Mouse (Mus musculus): Measurements from ENCODE around the gene E030018B13Rik. TPM values are rescaled to one million over a fixed set of nuclear protein-coding genes. Genes with fewer than 3 reads are reported as not detected.
A peak's percentile ranks its signal among the peaks of the same experiment; 100 is the strongest.

E030018B13Rik gene
- polyA plus RNA-seq, 1 experiment = not detected

GRCm38 (mm10) chr7:63937236-63938065 lies 20.8 kb downstream of the E030018B13Rik start:
- peak; percentile 89 for DNase-seq (ENCODE audit: low spot score)

DNA sequence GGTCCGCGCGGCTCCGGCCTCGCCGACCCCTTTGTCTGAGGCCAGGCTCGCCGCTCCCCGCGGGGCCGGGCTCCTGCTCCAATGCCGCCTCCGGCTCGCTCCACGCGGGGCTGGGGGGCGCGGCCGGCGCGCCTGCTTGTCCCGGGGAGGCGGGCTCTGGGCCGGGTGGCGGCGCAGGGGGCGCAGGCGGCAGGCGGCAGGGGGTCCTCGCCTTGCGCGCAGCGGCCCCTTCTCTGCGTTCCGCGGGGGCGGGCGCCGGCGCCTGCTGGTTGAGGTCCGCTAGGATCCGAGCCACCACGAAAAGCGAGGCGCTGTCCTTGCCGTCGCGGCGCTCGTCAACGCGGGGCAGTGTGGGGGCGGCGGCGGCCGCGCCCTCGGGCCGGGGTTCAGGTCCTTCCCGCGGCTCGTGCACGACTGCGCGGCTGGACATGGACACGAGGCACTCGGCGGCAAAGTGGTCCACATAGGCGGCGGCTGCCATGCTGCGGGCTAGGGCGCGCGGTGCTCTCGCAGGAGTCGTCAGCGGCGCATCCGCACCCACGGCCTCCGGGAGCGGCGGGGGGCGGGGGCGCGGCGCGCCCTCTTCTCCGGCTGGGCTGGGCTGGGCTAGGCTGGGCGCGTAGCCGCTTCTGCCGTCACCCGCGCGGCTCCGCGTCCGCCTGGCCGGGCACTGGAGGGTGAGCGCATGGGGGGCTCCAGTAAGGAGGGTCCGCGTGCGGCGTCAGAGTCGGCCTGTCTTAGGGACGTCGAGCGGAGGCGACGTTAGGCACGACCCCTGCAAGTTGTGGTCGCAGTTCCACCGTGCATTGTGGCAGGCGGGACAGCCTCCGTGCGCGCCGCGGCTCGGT lies 21.6 kb downstream of the E030018B13Rik start:
- DNase-seq (ENCODE audit: low spot score) = no peak

DNA sequence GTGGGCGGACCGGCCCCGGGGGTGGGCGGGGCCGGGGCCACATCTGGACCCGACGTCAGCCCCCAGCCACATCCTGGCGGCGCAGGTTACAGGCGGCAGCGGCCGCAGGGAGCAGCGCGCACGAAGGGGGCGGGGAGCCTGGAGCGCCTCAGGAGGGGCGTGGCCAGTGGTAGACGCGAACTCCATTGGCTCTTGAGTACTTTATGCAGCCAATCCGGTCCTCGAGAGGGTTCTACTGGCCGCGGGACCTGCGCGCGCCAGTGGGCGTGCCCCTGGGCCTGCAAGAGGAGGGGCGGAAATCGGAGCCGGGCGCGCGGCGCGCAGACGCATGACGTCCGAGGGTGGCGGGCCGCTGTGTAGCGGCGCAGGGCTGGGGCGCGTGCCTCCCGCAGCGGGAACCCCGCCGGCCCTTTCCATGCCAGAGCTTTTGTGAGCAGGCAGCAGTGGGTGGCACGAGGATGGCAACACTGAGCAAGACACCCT lies 22.3 kb downstream of the E030018B13Rik start, which contains the start of gene Klf13:
Gene Klf13 (minus strand): TSS at position 2 of the 483 bp plus-strand sequence.
- DNase-seq (ENCODE audit: low spot score) = peak; percentile 93

DNA sequence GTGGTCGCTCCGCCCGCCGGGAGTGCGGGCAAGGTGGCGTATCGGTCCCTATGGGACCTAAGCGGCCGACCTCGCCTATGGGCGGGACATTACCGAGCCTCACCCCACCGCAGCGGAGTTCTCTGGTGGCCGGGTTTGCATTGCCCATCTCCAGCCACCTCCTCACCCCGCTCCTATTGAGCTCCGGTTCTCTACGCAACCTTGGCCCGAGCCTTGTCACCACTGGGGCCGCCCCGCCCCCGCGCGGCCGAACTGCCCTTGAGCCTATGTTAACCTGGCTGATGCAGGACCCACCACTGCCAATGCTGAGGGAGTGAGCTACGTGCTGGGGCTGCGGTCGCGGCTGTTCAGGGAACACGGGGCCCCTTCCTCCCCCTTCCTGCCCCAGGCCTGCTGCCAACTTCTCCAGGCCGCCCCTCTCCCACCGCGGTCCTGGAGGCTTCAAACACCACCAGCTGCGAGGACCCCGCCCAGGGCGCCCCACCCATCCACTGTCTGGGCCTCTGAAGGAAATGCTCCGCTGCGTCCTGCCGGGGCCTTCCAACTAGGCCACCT lies 22.8 kb downstream of the E030018B13Rik start:
- DNase-seq (ENCODE audit: low spot score) = peak; percentile 75

- no peak for DNase-seq (ENCODE audit: low spot score)
These were observed 23.7 kb downstream of the E030018B13Rik start for GRCm38 (mm10) chr7:63940321-63940720.

- no peak for DNase-seq (ENCODE audit: low spot score)
These were observed 24.4 kb downstream of the E030018B13Rik start for GRCm38 (mm10) chr7:63941050-63941449.

GRCm38 (mm10) chr7:63941501-63941900 lies 24.8 kb downstream of the E030018B13Rik start:
- DNase-seq (ENCODE audit: low spot score) = no peak

GRCm38 (mm10) chr7:63943946-63944345 lies 27.3 kb downstream of the E030018B13Rik start:
- no peak for DNase-seq (ENCODE audit: low spot score)

DNA sequence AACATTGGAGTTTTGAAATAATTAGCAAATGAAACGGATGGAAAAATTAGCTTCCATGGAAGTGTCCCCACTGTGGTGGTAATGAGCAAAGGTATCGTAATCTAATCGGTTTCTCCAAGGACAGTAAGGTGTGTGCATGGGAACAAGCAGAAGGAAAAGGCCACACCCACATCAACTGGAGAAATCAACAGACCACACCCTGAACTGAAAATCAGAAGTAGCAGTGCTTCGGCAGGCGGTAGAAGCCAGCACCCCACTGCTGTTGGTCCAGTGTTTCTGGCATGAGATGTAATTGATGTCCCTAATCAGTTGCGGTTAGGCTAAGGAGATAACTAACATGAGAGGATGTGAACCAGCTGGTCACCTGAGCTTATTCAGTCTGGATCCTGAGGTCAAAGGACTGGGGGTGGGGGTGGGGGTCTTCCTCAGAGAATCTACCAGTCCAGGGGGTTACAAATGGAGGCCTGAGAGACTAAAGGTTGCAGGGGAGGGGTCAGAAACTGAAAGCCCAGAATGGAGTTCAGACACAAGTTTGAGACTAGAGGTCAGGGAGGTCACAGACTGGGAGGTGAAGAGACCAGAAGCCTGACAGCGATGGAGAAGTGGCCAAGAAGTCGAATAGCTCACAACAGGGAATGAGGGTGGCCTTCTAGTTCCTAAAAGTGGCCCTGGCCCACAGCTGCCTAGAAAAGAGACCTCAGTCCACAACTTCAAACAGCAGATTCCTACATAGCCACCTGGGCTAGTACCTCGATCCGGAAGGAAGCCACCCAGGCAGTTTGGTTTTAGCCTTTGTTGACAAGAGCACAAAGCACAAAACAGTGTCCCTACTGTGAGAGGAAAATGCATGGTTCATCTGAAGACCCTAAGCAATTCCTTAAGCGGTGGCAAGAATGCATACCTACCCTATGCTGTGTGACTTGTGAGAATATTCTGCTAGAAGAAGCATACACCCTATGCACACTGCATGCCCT lies 31.1 kb downstream of the E030018B13Rik start:
- DNase-seq (ENCODE audit: low spot score) = no peak

DNA sequence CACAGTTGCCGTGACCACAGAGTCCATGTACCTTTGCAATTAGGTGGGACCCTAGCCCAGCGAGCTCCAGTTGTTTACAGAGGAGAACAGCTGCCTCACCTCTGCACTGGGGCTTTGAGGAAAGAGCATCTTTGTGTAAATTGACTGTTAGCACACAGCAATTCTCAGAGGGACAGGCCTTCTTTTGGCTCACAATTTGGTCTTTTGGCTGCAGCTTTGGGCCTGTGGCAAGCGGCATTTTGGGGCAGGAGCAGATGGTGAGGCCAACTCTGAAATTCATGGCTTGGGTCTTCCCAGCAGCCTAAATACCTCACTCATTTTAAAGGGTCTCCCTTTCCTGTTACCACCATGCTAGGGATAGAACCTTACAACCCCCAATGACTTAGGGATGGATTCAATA lies 32.5 kb downstream of the E030018B13Rik start:
- DNase-seq (ENCODE audit: low spot score) = no peak

- DNase-seq (ENCODE audit: low spot score) = no peak
These were observed 34.4 kb downstream of the E030018B13Rik start for GRCm38 (mm10) chr7:63950931-63951607.

DNA sequence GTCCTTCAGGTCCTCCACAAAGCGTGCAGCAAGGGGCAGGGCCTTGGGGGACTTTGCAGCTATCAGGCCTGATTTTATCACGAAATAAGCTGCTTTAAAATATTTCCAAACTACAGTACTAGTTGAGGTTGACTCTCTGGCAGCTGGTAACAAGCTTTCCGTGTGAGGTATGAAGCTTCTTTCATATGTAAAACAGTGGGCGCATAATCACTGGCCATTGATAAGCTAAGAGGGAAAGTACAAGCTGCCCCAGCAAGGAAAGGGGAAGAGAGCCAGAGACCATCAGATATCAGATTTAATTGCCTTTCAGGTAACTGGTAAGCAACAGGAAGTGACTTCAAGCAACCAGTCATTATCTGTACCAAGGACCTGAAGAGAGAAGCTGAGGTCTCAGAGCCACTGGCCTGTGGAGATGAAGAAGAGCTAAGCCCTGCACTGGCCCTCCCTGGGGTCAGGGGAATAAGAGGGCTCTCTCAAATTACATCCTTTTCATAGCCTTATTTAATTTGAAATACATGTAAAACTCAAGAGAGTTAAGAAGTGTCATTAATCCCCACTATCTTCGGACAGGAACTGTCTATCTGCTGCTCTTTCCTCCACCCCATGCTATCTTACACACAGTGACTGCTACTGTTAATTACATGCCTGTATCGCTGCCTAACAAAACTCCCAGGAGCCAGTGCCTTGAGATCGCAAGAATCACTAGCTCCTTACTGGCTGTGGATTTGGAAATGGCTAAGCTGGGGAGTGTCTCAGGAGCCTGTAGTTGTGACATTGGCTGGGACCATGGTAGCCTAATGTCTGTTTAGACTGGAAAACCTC lies 35.6 kb downstream of the E030018B13Rik start:
- no peak for DNase-seq (ENCODE audit: low spot score)

GRCm38 (mm10) chr7:63955440-63955839 lies 38.8 kb downstream of the E030018B13Rik start:
- DNase-seq (ENCODE audit: low spot score) = no peak

DNA sequence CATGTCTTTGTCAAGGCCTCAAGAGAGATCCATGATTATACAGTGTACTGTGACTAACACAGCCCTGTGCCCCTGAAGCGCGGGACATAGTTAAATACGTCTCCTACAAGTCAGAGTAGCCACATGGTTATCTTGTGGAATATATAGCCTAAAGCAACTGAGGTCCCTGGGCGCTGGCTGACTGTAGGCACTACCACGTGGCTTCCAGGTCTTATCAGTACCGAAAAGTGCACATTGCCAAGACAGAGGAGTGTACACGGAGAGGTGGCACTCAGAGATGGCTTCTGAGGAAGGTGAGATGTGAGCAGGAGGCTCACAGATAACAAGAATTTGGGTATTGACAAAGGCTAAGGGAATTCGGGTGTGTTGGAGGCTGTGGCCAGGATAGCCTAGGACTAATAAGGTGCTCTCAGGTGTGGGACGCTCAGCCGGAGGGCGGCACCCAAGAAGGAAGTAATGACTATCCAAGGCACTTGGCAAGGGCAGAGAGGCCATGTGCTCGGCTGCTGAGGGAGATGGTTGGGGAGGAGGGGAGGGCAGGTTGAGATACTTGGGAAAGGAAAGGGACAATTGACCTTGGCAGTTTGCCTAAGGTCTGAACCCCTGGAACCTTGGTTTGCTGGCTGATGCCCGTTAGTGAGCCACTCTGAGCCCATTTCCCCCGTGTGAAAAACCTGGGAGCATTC lies 39.6 kb downstream of the E030018B13Rik start:
- DNase-seq (ENCODE audit: low spot score) = no peak

DNA sequence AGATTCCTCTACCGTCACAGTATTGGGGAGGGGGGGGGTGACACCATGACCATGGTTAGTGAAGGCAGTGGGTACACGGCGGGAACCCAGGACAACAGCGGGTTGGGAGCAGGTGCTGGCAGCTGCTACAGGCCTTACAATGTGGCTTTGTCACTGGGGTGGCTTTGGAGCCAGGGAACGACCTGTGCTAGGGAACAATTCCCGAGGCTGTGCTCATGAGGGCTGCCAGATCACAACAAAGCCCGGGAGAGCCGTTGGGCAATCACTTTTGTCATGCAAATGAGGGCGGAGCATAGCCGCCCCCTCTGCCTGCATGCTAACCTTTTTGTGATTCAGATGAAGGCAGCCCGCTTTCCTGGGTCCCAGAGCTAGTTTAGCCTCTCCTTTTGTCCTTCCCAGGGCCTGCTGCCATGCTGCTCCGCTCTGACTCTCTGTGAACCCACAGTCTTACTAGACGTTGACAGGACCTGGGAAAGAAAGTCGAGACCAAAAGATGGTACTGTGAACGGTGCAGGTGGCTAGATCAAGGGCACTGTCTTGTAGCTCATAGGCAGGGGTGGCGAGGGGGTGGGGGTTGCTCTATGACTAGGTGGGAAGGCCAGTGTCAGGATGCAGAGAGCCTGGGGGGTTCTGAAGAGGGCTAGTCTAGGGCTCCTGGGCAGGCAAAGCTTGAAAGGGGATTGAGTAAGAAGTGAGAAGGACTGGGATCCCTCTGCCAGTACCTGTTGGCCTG lies 40.5 kb downstream of the E030018B13Rik start:
- DNase-seq (ENCODE audit: low spot score) = no peak

GRCm38 (mm10) chr7:63957872-63958640 lies 41.4 kb downstream of the E030018B13Rik start:
- DNase-seq (ENCODE audit: low spot score) = no peak

DNA sequence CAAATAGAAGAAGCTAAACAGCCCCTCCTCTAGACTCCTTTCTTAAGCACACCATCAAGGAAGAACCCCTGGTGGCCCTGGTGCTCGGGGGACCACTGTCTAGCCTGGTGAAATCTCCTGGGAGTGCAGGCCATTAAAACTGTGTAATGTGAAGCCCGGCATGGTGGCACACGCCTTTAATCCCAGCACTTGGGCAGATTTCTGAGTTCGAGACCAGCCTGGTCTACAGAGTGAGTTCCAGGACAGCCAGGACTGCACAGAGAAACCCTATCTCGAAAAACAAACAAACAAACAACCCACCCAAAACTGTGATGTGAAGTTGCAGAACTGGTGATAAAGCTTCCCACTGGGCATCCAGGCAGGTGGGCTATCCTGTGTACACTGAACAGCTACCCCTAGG lies 47.0 kb downstream of the E030018B13Rik start:
- no peak for DNase-seq (ENCODE audit: low spot score)
